Mouse (Mus musculus) G1E (cell line): ENCODE data around the gene Dppa4. TPM values are rescaled to one million over a fixed set of nuclear protein-coding genes. Genes with fewer than 3 reads are reported as not detected.

ENCODE experiments used
- ATAC-seq: 2 replicates; pipeline ENCODE4 v1.8.0; 2016; ENCODE audit warnings: mild to moderate bottlenecking; ENCODE audit not compliant: insufficient number of reproducible peaks, poor library complexity, low FRiP score, severe bottlenecking; ENCODE audit errors: extremely low read depth
- DNase-seq: peaks from one replicate; pipeline ENCODE4 v3.0.0; 2012; ENCODE audit warnings: low spot score
- H3K27me3 ChIP-seq: 2 replicates; pipeline ENCODE4 v1.6.1; 2012; ENCODE audit warnings: mild to moderate bottlenecking, low read length, inconsistent platforms; ENCODE audit not compliant: insufficient read depth
- H3K36me3 ChIP-seq: replicated peaks from 2 replicates; pipeline ENCODE3; 2012; ENCODE audit warnings: mild to moderate bottlenecking, inconsistent platforms
- H3K4me1 ChIP-seq: 2 replicates; pipeline ENCODE4 v1.6.1; 2012; ENCODE audit warnings: low read depth, low read length, inconsistent platforms, mixed read lengths; ENCODE audit not compliant: insufficient read depth
- H3K4me3 ChIP-seq: 2 replicates; pipeline ENCODE4 v1.5.1; 2012; ENCODE audit warnings: low read depth, mild to moderate bottlenecking, inconsistent platforms, low read length, moderate library complexity, mixed read lengths
- H3K9me3 ChIP-seq: replicated peaks from 2 replicates; pipeline ENCODE4 v1.6.1; 2012; ENCODE audit warnings: inconsistent platforms
- CTCF ChIP-seq: IDR thresholded peaks from 2 replicates; pipeline ENCODE4 v1.5.1; 2012; ENCODE audit warnings: low read depth, low read length, inconsistent platforms, mixed read lengths
- GATA1 ChIP-seq: IDR thresholded peaks from 2 replicates; pipeline ENCODE4 v1.6.1; 2012; ENCODE audit warnings: borderline replicate concordance, low read length, inconsistent platforms, mixed read lengths
- GATA2 ChIP-seq: IDR thresholded peaks from 2 replicates; pipeline ENCODE4 v1.6.1; 2012; ENCODE audit warnings: low read depth, low read length, inconsistent platforms, borderline replicate concordance
- POLR2AphosphoS5 ChIP-seq: IDR thresholded peaks from 2 replicates; pipeline ENCODE4 v1.6.1; 2012; ENCODE audit warnings: low read depth, low read length, inconsistent platforms; ENCODE audit not compliant: insufficient replicate concordance
- TAL1 ChIP-seq: conservative IDR thresholded peaks from 2 replicates; pipeline ENCODE4 v1.6.1; 2012; ENCODE audit warnings: low read depth, low read length, inconsistent platforms, mixed read lengths
- polyA plus RNA-seq: library from polyadenylated mRNA; stranded (reverse); fragments of >175 nt; gene quantifications from 2 replicates; pipeline ENCODE4 v1.2.3, GENCODE M21; 2012
- total RNA-seq, 2 experiments: library from RNA; stranded (forward) in 1 of 2; stranded (reverse) in 1 of 2; fragments of 200-1000 nt in 1 of 2; fragments of >200 nt in 1 of 2; fragmentation: Nextera tagmentation in 1 of 2; gene quantifications; 2 replicates each; pipeline ENCODE4 v1.2.3; 2014 to 2017

Gene Dppa4
- total RNA-seq (2014; fragmentation: Nextera tagmentation) = 49.6 and 56.4 TPM in 2 replicates
- total RNA-seq (2017) = 73.0 and 83.9 TPM in 2 replicates
- polyA plus RNA-seq = 10.1 and 12.0 TPM in 2 replicates

GRCm38 (mm10) chr16:48283517-48283916, at the start of gene Dppa4:
Gene Dppa4 (plus strand): TSS chr16:48283733.
- H3K27me3 ChIP-seq = no peaks in the 10 kb centered on the region

DNA sequence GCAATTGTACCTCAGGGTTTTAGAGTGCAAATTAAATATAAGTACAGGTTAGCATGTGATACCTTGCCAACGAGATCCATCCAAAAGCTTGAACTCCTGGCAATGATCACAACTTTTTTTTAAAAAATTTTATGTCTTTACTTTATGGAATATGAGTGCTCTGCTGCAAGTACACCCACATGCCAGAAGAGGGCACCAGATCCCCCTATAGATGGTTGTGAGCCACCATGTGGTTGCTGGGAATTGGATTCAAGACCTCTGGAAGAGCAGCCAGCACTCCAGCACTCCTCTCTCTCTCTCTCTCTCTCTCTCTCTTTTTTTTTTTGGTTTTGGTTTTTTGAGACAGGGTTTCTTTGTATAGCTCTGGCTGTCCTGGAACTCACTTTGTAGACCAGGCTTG, 48.5 kb upstream of the Dppa4 start:
- Histone ChIP-seq H3K4me1 (no peaks in the 10 kb centered on the region), H3K36me3 (no peaks in the 10 kb centered on the region), H3K9me3 (no peaks in the 10 kb centered on the region), H3K4me3 (no peak overlapping the region), H3K27me3 (no peaks in the 10 kb centered on the region)
- no peak for TF ChIP-seq GATA2
- no peak for TF ChIP-seq POLR2AphosphoS5
- no peak for TF ChIP-seq TAL1
- ATAC-seq (no peak), DNase-seq (no peak)

More at GRCm38 (mm10) chr16:48283517-48283916, at the start of gene Dppa4:
- Histone ChIP-seq H3K9me3 (no peaks in the 10 kb centered on the region), H3K4me1 (peaks cover 17% of the 10 kb centered on the region), H3K4me3 (peak within 1 kb of the TSS; percentile 64), H3K36me3 (peaks cover 9% of the 10 kb centered on the region)
- TF ChIP-seq GATA1 = no peak
- TF ChIP-seq POLR2AphosphoS5 = no peak
- TF ChIP-seq GATA2 = no peak
- TF ChIP-seq TAL1 = no peak
- no peak for TF ChIP-seq CTCF
- DNase-seq (no peak), ATAC-seq (peak; percentile 73)

DNA sequence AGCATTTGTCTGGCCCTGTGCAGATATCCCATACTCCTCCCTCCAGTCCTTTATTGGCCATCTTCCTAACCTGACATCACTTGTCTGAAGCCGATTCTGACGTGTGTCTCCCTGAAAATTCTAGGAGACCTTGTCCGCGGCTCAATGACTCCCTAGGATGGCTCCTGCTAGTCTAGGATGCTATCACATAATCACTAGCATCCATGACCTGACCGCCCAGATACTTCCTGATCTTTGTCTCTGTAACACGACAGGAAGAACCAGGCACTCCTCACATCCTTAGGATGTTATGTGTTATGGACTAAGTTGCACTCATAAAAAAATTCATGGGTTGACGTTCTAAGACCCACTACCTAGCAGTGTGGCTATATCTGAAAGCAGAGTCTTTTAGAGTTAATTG, 45.9 kb upstream of the Dppa4 start:
- no peaks in the 10 kb centered on the region for H3K27me3 ChIP-seq
- DNase-seq = no peak
- no peak overlapping the region for H3K4me3 ChIP-seq
- no peaks in the 10 kb centered on the region for H3K36me3 ChIP-seq
- TF ChIP-seq TAL1 (no peak), GATA1 (no peak), POLR2AphosphoS5 (no peak), CTCF (no peak)
- ATAC-seq = no peak
- H3K4me1 ChIP-seq = peaks cover 10% of the 10 kb centered on the region
- H3K9me3 ChIP-seq = 0 out of 2 replicates have a peak, but pooled peaks cover 3% of the 10 kb centered on the region

GRCm38 (mm10) chr16:48247044-48247661, 36.4 kb upstream of the Dppa4 start:
- Histone ChIP-seq H3K27me3 (no peaks in the 10 kb centered on the region), H3K36me3 (no peaks in the 10 kb centered on the region), H3K4me3 (no peak overlapping the region), H3K9me3 (0 out of 2 replicates have a peak, but pooled peaks cover 5% of the 10 kb centered on the region), H3K4me1 (peaks cover 24% of the 10 kb centered on the region)
- DNase-seq = no peak
- no peak for TF ChIP-seq POLR2AphosphoS5
- no peak for TF ChIP-seq TAL1
- no peak for ATAC-seq

- Histone ChIP-seq H3K36me3 (no peaks in the 10 kb centered on the region), H3K4me1 (peaks cover 50% of the 10 kb centered on the region), H3K9me3 (no peaks in the 10 kb centered on the region), H3K27me3 (no peaks in the 10 kb centered on the region), H3K4me3 (no peak overlapping the region; the same call in 1 of the 2 replicates)
- peak; percentile 96 for ATAC-seq
- peak; percentile 72 for DNase-seq
- TF ChIP-seq GATA1 (no peak), CTCF (no peak), TAL1 (peak; percentile 99), POLR2AphosphoS5 (no peak), GATA2 (0 out of 2 replicates have a peak, but pooled peaks have one; percentile 35)
Observed at GRCm38 (mm10) chr16:48252824-48253223, 30.7 kb upstream of the Dppa4 start.

- TF ChIP-seq TAL1 (peak; percentile 34; the same call in 1 of the 2 replicates), POLR2AphosphoS5 (no peak)
- Histone ChIP-seq H3K36me3 (no peaks in the 10 kb centered on the region), H3K27me3 (no peaks in the 10 kb centered on the region), H3K9me3 (no peaks in the 10 kb centered on the region), H3K4me1 (peaks cover 62% of the 10 kb centered on the region), H3K4me3 (no peak overlapping the region; the same call in 1 of the 2 replicates)
- DNase-seq (no peak), ATAC-seq (no peak)
Observed at GRCm38 (mm10) chr16:48254584-48254983, 28.9 kb upstream of the Dppa4 start.
